Mouse (Mus musculus) kidney, embryonic 16.5 days (tissue): Measurements from ENCODE around the gene Pnisr. TPM values are rescaled to one million over a fixed set of nuclear protein-coding genes. Genes with fewer than 3 reads are reported as not detected.

Source experiments
- ATAC-seq: fragments of 200-750 bp; cut with Nextera tagmentation; 2 replicates; pipeline ENCODE4 v1.8.0; 2017; ENCODE audit warnings: moderate TSS enrichment; ENCODE audit not compliant: low FRiP score, low TSS enrichment
- H3K27ac ChIP-seq: fragments of 300-500 bp; sonication (generic); 2 replicates; pipeline ENCODE4 v1.5.1; 2014; ENCODE audit warnings: low read length
- H3K27me3 ChIP-seq: fragments of 300-500 bp; sonication (generic); 2 replicates; pipeline ENCODE4 v1.6.1; 2014; ENCODE audit warnings: low read length, control low read depth, mixed read lengths; ENCODE audit not compliant: insufficient read depth
- H3K36me3 ChIP-seq: fragments of 300-500 bp; sonication (generic); 2 replicates; pipeline ENCODE4 v1.6.1; 2014; ENCODE audit warnings: low read length, control low read depth, mixed read lengths; ENCODE audit not compliant: insufficient read depth
- H3K4me1 ChIP-seq: fragments of 300-500 bp; sonication (generic); 2 replicates; pipeline ENCODE4 v1.6.1; 2014; ENCODE audit warnings: low read length, control low read depth, mixed read lengths; ENCODE audit not compliant: insufficient read depth
- H3K4me2 ChIP-seq: fragments of 300-500 bp; sonication (generic); replicated peaks from 2 replicates; pipeline ENCODE4 v1.6.1; 2014; ENCODE audit warnings: low read depth, low read length
- H3K4me3 ChIP-seq: fragments of 300-500 bp; sonication (generic); 2 replicates; pipeline ENCODE4 v1.5.1; 2014; ENCODE audit warnings: mild to moderate bottlenecking, low read length
- H3K9ac ChIP-seq: fragments of 300-500 bp; sonication (generic); replicated peaks from 2 replicates; pipeline ENCODE4 v1.6.1; 2014; ENCODE audit warnings: low read length
- H3K9me3 ChIP-seq: fragments of 300-500 bp; sonication (generic); 2 replicates; pipeline ENCODE4 v1.6.1; 2016; ENCODE audit warnings: low read length, control low read depth
- WGBS: fragments of 180-500 bp; shearing (Covaris S2); extraction: QIAGEN DNeasy Blood & Tissue Kit; methylation state at CpG from one replicate; pipeline ENCODE4 v1.1.7; 2014; 5-methylcytosine and 5-hydroxymethylcytosine counted together
- polyA plus RNA-seq: library from polyadenylated mRNA; unstranded; fragments of >200 nt; fragmentation: Nextera tagmentation; extraction: Ambion mirVana; gene quantifications from 2 replicates; pipeline ENCODE4 v1.2.1, GENCODE M21; 2015

The Pnisr gene
- polyA plus RNA-seq, 1 experiment from 2014 or later: 129 TPM

DNA sequence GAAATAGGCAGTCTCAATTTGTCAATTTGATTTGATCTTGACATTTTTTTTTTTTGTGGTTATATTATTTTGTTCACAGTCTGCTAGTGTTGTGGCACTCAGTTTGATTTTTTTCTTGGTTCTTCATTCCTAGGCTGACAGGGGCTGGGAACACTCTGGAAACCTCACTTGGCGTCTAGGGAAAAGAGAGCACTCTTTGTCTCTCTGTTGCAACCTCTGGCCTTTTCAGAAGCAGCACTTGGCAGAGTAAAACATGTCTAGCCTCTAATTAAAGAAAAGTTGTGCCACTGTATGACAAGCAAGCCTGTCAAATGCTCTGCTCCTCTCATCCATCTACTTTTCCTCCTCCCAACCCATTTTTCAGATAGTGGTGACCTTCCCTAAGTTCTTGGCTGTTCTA, 10.1 kb downstream of the Pnisr start:
- H3K27ac ChIP-seq: no peak overlapping the region
- H3K27me3 ChIP-seq: no peaks in the 10 kb centered on the region
- ATAC-seq: no peak
- H3K9me3 ChIP-seq: no peaks in the 10 kb centered on the region
- H3K4me2 ChIP-seq: no peak overlapping the region
- no peak overlapping the region for H3K9ac ChIP-seq
- H3K4me3 ChIP-seq: no peak overlapping the region
- 90% methylated on average over 1 of the region's 1 CpGs for whole genome bisulfite sequencing
- H3K4me1 ChIP-seq: no peaks in the 10 kb centered on the region
- peaks cover 43% of the 10 kb centered on the region for H3K36me3 ChIP-seq

DNA sequence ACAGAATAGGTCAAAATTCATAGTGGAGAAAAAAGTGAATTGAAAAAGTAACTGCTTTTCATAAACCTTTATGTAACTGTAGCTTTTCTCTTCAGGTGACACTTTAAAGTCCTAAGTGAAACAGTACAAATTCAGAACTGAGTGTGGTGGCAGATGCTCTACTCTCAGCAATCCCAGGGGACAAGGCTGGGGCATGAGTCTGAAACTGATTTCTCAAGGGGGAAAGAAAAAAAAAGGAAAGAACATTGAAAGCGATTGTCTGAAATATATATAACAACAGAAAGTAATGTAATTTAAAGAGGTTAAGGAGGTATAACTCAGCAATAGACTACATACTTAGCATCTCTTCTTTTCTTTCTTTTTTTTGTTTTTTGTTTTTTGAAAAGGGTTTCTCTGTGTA, 17.8 kb downstream of the Pnisr start:
- 96% methylated on average over 1 of the region's 1 CpGs for WGBS
- Histone ChIP-seq H3K9me3 (no peaks in the 10 kb centered on the region), H3K27ac (no peak overlapping the region), H3K9ac (no peak overlapping the region), H3K4me1 (no peaks in the 10 kb centered on the region), H3K4me3 (no peak overlapping the region), H3K4me2 (no peak overlapping the region), H3K36me3 (peaks cover 50% of the 10 kb centered on the region), H3K27me3 (no peaks in the 10 kb centered on the region)
- ATAC-seq: no peak

DNA sequence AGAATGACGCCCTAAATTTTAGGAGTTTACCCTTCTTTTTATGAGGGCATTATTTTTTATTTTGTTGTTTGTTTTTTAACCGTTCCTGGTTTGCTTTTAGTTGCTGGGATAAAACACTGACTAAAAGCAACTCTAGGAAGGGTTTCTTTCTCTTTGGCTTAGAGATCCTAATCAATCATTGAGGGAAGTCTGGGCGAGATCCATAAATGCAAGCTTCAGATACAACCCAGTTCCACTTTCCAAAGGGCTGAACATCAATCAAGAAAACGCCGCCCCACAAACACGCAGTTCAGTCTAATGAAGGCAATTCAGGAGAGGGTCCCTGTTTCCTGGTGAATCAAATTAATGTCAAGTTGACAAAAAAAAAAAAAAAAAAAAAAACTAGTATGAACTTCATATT, 31.4 kb downstream of the Pnisr start:
- 17% methylated on average over 6 of the region's 6 CpGs for WGBS
- Histone ChIP-seq H3K9me3 (no peaks in the 10 kb centered on the region), H3K4me3 (peak overlapping the region; percentile 84), H3K36me3 (peaks cover 9% of the 10 kb centered on the region), H3K9ac (no peak overlapping the region; the same call in 1 of the 2 replicates), H3K27me3 (no peaks in the 10 kb centered on the region), H3K4me1 (peaks cover 8% of the 10 kb centered on the region; the same call in 1 of the 2 replicates), H3K27ac (no peak overlapping the region), H3K4me2 (peak overlapping the region; percentile 64)
- no peak for ATAC-seq

DNA sequence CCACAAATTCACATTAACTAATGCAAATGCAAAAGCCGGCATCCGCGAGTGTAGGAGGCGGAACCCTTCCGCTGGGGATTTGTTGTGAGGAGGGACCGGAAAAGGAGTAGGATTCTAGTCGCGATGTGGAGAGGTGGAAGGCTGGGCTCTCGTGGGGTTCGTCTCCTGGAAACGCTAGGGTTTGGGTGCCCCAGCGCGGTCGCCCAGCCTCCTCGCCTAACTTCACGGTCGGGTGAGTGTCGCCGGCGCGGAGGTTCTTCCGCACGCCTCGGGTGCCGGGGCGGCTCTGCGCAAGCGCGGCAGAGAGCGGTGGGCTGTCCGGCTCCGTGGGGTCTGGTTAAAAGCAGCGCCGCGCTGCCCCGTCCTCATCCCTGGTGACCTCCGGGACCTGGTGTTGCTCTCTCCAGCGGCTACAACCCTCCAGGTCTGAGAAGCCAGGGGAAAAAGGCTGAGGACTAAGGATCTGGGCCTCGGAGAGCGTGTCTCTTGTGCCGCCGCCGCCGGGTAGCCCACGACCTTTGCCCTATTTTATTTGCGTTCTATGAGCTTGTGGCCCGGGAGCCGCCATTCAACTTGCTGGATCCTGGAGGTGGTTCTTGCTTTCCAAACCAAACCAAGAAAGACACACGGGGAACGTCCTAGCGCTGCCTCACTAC, 32.3 kb downstream of the Pnisr start, which contains the start of gene Coq3:
Gene Coq3, plus strand, starts transcription at position 109 of the 656 bp plus-strand sequence.
- peak; percentile 97 for ATAC-seq

DNA sequence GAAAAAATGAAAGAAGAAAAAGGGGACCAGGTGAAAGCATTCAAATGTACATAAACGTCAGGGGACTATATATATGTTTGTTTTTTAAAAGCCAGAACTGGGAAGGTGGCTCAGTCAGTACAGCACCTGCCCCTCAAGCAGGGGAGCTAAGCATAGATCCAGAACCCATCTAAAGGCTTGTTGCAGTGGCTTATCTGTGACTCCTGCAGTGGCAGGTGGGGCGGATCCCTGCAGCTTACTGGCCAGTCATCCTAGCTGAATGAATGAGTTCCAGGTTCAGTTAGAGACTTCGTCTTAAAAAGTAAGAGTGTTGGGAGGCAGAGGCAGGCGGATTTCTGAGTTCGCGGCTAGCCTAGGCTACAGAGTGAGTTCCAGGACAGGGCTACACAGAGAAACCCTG, 35.4 kb downstream of the Pnisr start:
- Histone ChIP-seq H3K9ac (no peak overlapping the region), H3K9me3 (no peaks in the 10 kb centered on the region), H3K4me2 (no peak overlapping the region), H3K27ac (no peak overlapping the region), H3K4me3 (no peak overlapping the region), H3K36me3 (no peaks in the 10 kb centered on the region), H3K27me3 (no peaks in the 10 kb centered on the region), H3K4me1 (peaks cover 8% of the 10 kb centered on the region; the same call in 1 of the 2 replicates)
- ATAC-seq: no peak
- WGBS: 91% methylated on average over 6 of the region's 6 CpGs

More for the DNA sequence above, 32.3 kb downstream of the Pnisr start, which contains the start of gene Coq3:
- H3K4me2 ChIP-seq: peak within 1 kb of the TSS; percentile 64
- peaks cover 8% of the 10 kb centered on the region; the same call in 1 of the 2 replicates for H3K4me1 ChIP-seq
- H3K9me3 ChIP-seq: no peaks in the 10 kb centered on the region
- H3K27me3 ChIP-seq: no peaks in the 10 kb centered on the region
- peak within 1 kb of the TSS; percentile 84 for H3K4me3 ChIP-seq
- 0 out of 2 replicates have a peak, but pooled peaks cover 2% of the 10 kb centered on the region for H3K36me3 ChIP-seq
- 0% methylated on average over 51 of the region's 51 CpGs for WGBS
- peak within 1 kb of the TSS; percentile 87 for H3K9ac ChIP-seq
- H3K27ac ChIP-seq: peak within 1 kb of the TSS; percentile 96

DNA sequence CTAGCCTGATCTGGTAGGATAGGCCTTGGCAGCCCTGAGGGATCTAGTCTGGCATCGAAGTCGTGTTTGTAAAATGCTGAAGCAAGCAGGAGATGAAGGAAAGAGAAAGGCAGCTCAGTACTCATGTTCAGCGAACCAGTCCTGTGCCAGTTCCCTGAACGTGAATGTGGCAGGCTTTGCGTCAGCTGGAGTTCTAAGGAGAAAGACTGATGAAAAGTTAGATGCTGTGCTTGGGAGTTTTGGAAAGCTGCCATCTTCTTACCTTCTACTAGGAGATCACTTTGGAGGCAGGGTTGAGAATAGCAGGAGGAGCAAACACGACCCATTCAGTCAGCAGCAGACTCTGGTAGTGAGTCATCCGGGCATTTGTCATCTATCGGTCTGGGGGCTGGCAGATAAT, 38.4 kb downstream of the Pnisr start:
- Histone ChIP-seq H3K27me3 (no peaks in the 10 kb centered on the region), H3K9ac (no peak overlapping the region), H3K27ac (no peak overlapping the region), H3K4me3 (no peak overlapping the region), H3K4me2 (no peak overlapping the region), H3K9me3 (no peaks in the 10 kb centered on the region), H3K4me1 (no peaks in the 10 kb centered on the region), H3K36me3 (no peaks in the 10 kb centered on the region)
- ATAC-seq: no peak
- 87% methylated on average over 8 of the region's 8 CpGs for WGBS

Other genes starting within 250 kb of the Pnisr start
- gene Prdm13, start 161.6 kb upstream of the Pnisr start, polyA plus RNA-seq: not detected in 2 replicates
- 40.2 and 40.7 TPM in 2 replicates for gene Ccnc, start 119.9 kb upstream of the Pnisr start, polyA plus RNA-seq
- gene Usp45, start 80.4 kb upstream of the Pnisr start, polyA plus RNA-seq: 7.2 and 8.6 TPM in 2 replicates
- 11.3 and 12.6 TPM in 2 replicates for gene Tstd3, start 80.4 kb upstream of the Pnisr start, polyA plus RNA-seq
- 13.5 and 13.6 TPM in 2 replicates for gene Coq3, start 32.1 kb downstream of the Pnisr start, polyA plus RNA-seq
- 3.2 and 3.7 TPM in 2 replicates for gene Faxc, start 83.7 kb downstream of the Pnisr start, polyA plus RNA-seq